Mouse (Mus musculus) erythroblast, embryonic 14.5 days (primary cell): Measurements from ENCODE around the gene Paqr3. TPM values are rescaled to one million over a fixed set of nuclear protein-coding genes. Genes with fewer than 3 reads are reported as not detected.
A peak's percentile ranks its signal among the peaks of the same experiment; 100 is the strongest.

Experiments used
- H3K27me3 ChIP-seq: 2 replicates; pipeline ENCODE4 v1.6.1; 2012; ENCODE audit warnings: inconsistent platforms; ENCODE audit not compliant: control insufficient read depth
- H3K36me3 ChIP-seq: 2 replicates; pipeline ENCODE4 v1.6.1; 2012; ENCODE audit warnings: mild to moderate bottlenecking, inconsistent platforms; ENCODE audit not compliant: control insufficient read depth
- H3K4me1 ChIP-seq: 2 replicates; pipeline ENCODE4 v1.6.1; 2012; ENCODE audit warnings: inconsistent platforms; ENCODE audit not compliant: control insufficient read depth
- H3K4me3 ChIP-seq: replicated peaks from 2 replicates; pipeline ENCODE3; 2012; ENCODE audit warnings: moderate library complexity, mild to moderate bottlenecking, inconsistent platforms
- H3K9me3 ChIP-seq: 2 replicates; pipeline ENCODE4 v1.6.1; 2012; ENCODE audit warnings: low read length, inconsistent platforms, mixed read lengths; ENCODE audit not compliant: control insufficient read depth
- GATA1 ChIP-seq: IDR thresholded peaks from 2 replicates; pipeline ENCODE4 v1.6.1; 2012; ENCODE audit warnings: low read length, inconsistent platforms, mixed read lengths
- TAL1 ChIP-seq: IDR thresholded peaks from 3 replicates; pipeline ENCODE4 v1.6.1; 2012; ENCODE audit warnings: low read length, inconsistent platforms, mixed read lengths
- polyA plus RNA-seq: library from polyadenylated mRNA; stranded (reverse); fragments of >175 nt; gene quantifications from 2 replicates; pipeline ENCODE4 v1.2.3, GENCODE M21; 2012

The Paqr3 gene
- polyA plus RNA-seq, 1 experiment = 0.09 TPM

GRCm38 (mm10) chr5:97110697-97111096, 699 bp downstream of the Paqr3 start:
- H3K4me1 ChIP-seq = peaks cover 17% of the 10 kb centered on the region
- no peak for TF ChIP-seq TAL1
- no peak for TF ChIP-seq GATA1
- H3K4me3 ChIP-seq = peak overlapping the region; percentile 76
- H3K9me3 ChIP-seq = no peaks in the 10 kb centered on the region
- peaks cover 32% of the 10 kb centered on the region for H3K27me3 ChIP-seq
- no peaks in the 10 kb centered on the region for H3K36me3 ChIP-seq

GRCm38 (mm10) chr5:97110133-97110532, 1.3 kb downstream of the Paqr3 start:
- Histone ChIP-seq H3K27me3 (peaks cover 32% of the 10 kb centered on the region), H3K36me3 (no peaks in the 10 kb centered on the region), H3K4me1 (peaks cover 17% of the 10 kb centered on the region), H3K9me3 (no peaks in the 10 kb centered on the region), H3K4me3 (no peak overlapping the region)
- TF ChIP-seq GATA1 (no peak), TAL1 (no peak)

DNA sequence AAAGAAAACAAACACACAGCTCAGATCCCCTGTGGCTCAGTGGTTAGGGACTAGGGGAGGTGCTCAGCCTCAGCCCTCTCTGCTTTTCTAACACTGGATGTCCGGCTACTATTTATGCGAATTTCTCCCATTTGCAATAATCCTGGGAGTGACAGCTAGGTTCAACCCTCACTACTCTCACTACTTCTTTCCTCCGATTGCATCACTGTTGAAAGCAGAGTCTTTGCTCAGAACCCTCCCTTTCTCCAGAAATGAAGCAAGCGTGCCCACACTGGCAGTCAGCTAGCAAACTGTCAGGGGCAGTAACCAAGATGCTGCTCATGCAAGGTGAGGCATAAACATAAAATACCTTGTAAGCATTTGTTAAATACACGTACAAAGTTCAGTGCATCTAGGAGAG, 3.1 kb downstream of the Paqr3 start:
- no peak overlapping the region for H3K4me3 ChIP-seq
- H3K36me3 ChIP-seq = no peaks in the 10 kb centered on the region
- no peak for TF ChIP-seq TAL1
- TF ChIP-seq GATA1 = no peak
- peaks cover 32% of the 10 kb centered on the region for H3K27me3 ChIP-seq
- peaks cover 17% of the 10 kb centered on the region for H3K4me1 ChIP-seq
- H3K9me3 ChIP-seq = no peaks in the 10 kb centered on the region

DNA sequence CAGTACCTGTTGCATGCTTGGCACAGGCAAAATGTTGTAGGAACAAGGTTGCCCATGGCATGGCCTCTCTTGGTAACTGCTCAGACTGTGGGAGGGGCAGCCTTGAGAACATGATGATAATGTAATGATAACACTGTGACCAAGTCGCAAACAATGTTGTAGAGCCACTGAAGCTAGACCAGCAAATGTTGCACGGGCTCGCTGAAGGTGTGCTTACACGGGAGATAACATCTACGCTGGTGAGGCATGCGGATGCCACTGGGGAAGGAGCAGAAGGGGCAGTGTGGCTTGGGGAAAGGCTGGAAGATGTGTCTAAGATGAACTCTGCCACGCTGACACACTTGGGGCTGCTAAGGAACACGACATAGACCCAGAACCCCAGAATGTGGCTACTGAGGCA, 11.4 kb downstream of the Paqr3 start:
- H3K4me1 ChIP-seq = no peaks in the 10 kb centered on the region; the same call in 1 of the 2 replicates
- no peaks in the 10 kb centered on the region for H3K9me3 ChIP-seq
- H3K27me3 ChIP-seq = no peaks in the 10 kb centered on the region
- no peak overlapping the region for H3K4me3 ChIP-seq
- no peaks in the 10 kb centered on the region for H3K36me3 ChIP-seq
- TF ChIP-seq TAL1 = no peak
- no peak for TF ChIP-seq GATA1

- H3K27me3 ChIP-seq = no peaks in the 10 kb centered on the region
- H3K4me1 ChIP-seq = peaks cover 2% of the 10 kb centered on the region
- H3K36me3 ChIP-seq = peaks cover 6% of the 10 kb centered on the region
- no peaks in the 10 kb centered on the region for H3K9me3 ChIP-seq
- H3K4me3 ChIP-seq = no peak overlapping the region
- no peak for TF ChIP-seq TAL1
- TF ChIP-seq GATA1 = no peak
Observed at GRCm38 (mm10) chr5:97097631-97098041, 13.8 kb downstream of the Paqr3 start.

GRCm38 (mm10) chr5:97095335-97095734, 16.1 kb downstream of the Paqr3 start:
- peaks cover 2% of the 10 kb centered on the region for H3K4me1 ChIP-seq
- H3K27me3 ChIP-seq = no peaks in the 10 kb centered on the region
- H3K9me3 ChIP-seq = no peaks in the 10 kb centered on the region
- no peak overlapping the region for H3K4me3 ChIP-seq
- TF ChIP-seq GATA1 (no peak), TAL1 (no peak)
- peaks cover 29% of the 10 kb centered on the region for H3K36me3 ChIP-seq

GRCm38 (mm10) chr5:97092970-97093369, 18.4 kb downstream of the Paqr3 start:
- Histone ChIP-seq H3K4me1 (peaks cover 2% of the 10 kb centered on the region), H3K9me3 (no peaks in the 10 kb centered on the region), H3K36me3 (peaks cover 53% of the 10 kb centered on the region)

DNA sequence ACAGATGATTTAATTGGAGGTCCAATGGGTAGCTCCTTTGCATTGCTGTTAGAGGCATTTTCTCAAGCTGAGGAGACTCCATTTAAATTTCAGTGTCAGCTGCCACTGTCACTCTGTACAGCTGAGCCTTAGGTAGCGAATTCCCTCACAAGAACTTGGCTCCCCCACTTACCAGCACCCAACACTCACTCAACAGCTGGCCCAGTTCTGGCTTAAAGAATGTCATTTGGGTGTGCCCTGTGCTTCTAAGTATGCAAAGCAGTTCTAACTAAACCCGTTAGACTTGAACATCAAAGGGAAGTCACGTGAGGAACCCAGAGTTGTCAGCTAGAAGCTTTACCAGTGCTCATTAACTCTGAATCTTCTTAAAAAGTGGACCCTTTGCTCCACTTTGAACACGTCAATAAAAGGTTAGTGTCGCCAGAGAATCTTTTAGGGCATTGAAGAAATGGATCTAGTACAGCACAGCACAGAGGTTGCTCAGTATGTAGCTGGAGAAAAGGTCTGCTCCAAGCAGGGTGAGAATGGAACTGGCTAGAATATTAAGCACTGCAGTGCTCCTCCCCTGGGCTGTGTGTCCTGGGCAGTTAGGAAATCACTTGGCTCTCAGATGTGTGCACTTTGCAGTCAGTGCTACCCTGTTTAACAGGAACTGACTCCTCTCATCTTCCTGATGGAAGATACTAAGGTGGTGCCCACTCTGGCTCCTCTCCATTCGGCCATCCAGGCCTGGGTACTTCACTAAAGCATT, 21.2 kb downstream of the Paqr3 start:
- no peak overlapping the region for H3K4me3 ChIP-seq
- no peaks in the 10 kb centered on the region for H3K9me3 ChIP-seq
- TF ChIP-seq GATA1 (no peak), TAL1 (no peak)
- H3K4me1 ChIP-seq = peaks cover 2% of the 10 kb centered on the region
- H3K27me3 ChIP-seq = no peaks in the 10 kb centered on the region
- peaks cover 80% of the 10 kb centered on the region for H3K36me3 ChIP-seq

More at GRCm38 (mm10) chr5:97092970-97093369, 18.4 kb downstream of the Paqr3 start:
- no peak for TF ChIP-seq GATA1
- no peaks in the 10 kb centered on the region for H3K27me3 ChIP-seq
- no peak overlapping the region for H3K4me3 ChIP-seq

- Histone ChIP-seq H3K36me3 (peaks cover 88% of the 10 kb centered on the region), H3K9me3 (no peaks in the 10 kb centered on the region), H3K4me1 (no peaks in the 10 kb centered on the region), H3K4me3 (no peak overlapping the region), H3K27me3 (no peaks in the 10 kb centered on the region)
- TF ChIP-seq TAL1 (no peak), GATA1 (no peak)
Observed at GRCm38 (mm10) chr5:97089426-97089825, 22.0 kb downstream of the Paqr3 start.
